ENCODE assay signal across 13 mouse cellular contexts in the genomic region with DNA sequence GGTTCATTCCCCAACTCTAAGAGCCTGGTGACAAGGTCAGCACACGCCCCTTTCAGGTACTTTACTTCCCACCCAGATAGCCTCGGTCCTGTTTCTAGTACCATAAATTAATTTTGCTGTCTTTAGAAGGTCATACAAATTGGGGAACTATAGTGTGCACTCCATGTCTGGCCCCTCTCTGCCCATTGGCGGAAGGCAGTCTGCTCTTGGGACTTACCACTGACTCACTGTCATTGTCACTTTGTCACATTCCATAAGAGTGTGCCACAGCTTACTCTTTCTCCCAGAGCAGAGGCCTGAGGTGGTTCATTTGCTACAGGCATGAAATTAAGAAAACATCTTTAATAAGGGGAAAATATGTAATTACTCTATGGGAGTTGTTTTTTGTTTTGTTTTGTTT.
"Had no signal": no experiment of that assay in that cellular context is flagged by ENCODE, and none has a peak within 500 bp of the region (broad histone marks: within the 10 kb centered on the region; RNA-seq: fewer than 3 reads in every experiment).

No protein-coding gene starts in this region.

- ATAC-seq: liver, postnatal 0 days; lung, postnatal 0 days; midbrain, embryonic 16.5 days had no signal

- DNase-seq: liver, embryonic 13.5 days; liver, postnatal 0 days; lung, adult 2 months; lung, postnatal 14 days; lung, postnatal 36 days; midbrain, embryonic 14.5 days; retina, postnatal 1 day; right cerebral cortex, adult 18-20 months; thymus, adult 2 months; thymus, postnatal 25 days; thymus, postnatal 4 days had no signal
